Mouse (Mus musculus) stomach, embryonic 16.5 days (tissue): Measurements from ENCODE around the gene Gm29609. TPM values are rescaled to one million over a fixed set of nuclear protein-coding genes. Genes with fewer than 3 reads are reported as not detected.
A peak's percentile ranks its signal among the peaks of the same experiment; 100 is the strongest.

Source experiments
- ATAC-seq: fragments of 200-750 bp; cut with Nextera tagmentation; 2 replicates; pipeline ENCODE4 v1.8.0; 2017; ENCODE audit warnings: moderate number of reproducible peaks, moderate TSS enrichment; ENCODE audit not compliant: insufficient read depth, low FRiP score
- H3K27ac ChIP-seq: fragments of 300-500 bp; sonication (generic); 2 replicates; pipeline ENCODE4 v1.5.1; 2014; ENCODE audit warnings: low read length
- H3K27me3 ChIP-seq: fragments of 300-500 bp; sonication (generic); 2 replicates; pipeline ENCODE4 v1.6.1; 2014; ENCODE audit warnings: low read length, control low read depth, mixed read lengths; ENCODE audit not compliant: control insufficient read depth, insufficient read depth
- H3K36me3 ChIP-seq: fragments of 300-500 bp; sonication (generic); 2 replicates; pipeline ENCODE4 v1.6.1; 2014; ENCODE audit warnings: low read length; ENCODE audit not compliant: control insufficient read depth, insufficient read depth
- H3K4me1 ChIP-seq: fragments of 300-500 bp; sonication (generic); 2 replicates; pipeline ENCODE4 v1.6.1; 2014; ENCODE audit warnings: low read length, control low read depth, mixed read lengths; ENCODE audit not compliant: control insufficient read depth, insufficient read depth
- H3K4me2 ChIP-seq: fragments of 300-500 bp; sonication (generic); 2 replicates; pipeline ENCODE4 v1.6.1; 2014; ENCODE audit warnings: low read depth, low read length, mixed read lengths
- H3K4me3 ChIP-seq: fragments of 300-500 bp; sonication (generic); replicated peaks from 2 replicates; pipeline ENCODE4 v1.5.1; 2014; ENCODE audit warnings: mild to moderate bottlenecking, low read length
- H3K9ac ChIP-seq: fragments of 300-500 bp; sonication (generic); 2 replicates; pipeline ENCODE4 v1.6.1; 2014; ENCODE audit warnings: low read length
- H3K9me3 ChIP-seq: fragments of 300-500 bp; sonication (generic); replicated peaks from 2 replicates; pipeline ENCODE4 v1.6.1; 2016; ENCODE audit warnings: low read length, control low read depth; ENCODE audit not compliant: control insufficient read depth
- WGBS: fragments of 180-500 bp; shearing (Covaris S2); extraction: QIAGEN DNeasy Blood & Tissue Kit; methylation state at CpG from one replicate; pipeline ENCODE4 v1.1.7; 2014; 5-methylcytosine and 5-hydroxymethylcytosine counted together
- polyA plus RNA-seq: library from polyadenylated mRNA; unstranded; fragments of >200 nt; fragmentation: Nextera tagmentation; extraction: Ambion mirVana; gene quantifications from 2 replicates; pipeline ENCODE4 v1.2.1, GENCODE M21; 2015

The Gm29609 gene
- polyA plus RNA-seq, 1 experiment from 2014 or later = 1.2 TPM

DNA sequence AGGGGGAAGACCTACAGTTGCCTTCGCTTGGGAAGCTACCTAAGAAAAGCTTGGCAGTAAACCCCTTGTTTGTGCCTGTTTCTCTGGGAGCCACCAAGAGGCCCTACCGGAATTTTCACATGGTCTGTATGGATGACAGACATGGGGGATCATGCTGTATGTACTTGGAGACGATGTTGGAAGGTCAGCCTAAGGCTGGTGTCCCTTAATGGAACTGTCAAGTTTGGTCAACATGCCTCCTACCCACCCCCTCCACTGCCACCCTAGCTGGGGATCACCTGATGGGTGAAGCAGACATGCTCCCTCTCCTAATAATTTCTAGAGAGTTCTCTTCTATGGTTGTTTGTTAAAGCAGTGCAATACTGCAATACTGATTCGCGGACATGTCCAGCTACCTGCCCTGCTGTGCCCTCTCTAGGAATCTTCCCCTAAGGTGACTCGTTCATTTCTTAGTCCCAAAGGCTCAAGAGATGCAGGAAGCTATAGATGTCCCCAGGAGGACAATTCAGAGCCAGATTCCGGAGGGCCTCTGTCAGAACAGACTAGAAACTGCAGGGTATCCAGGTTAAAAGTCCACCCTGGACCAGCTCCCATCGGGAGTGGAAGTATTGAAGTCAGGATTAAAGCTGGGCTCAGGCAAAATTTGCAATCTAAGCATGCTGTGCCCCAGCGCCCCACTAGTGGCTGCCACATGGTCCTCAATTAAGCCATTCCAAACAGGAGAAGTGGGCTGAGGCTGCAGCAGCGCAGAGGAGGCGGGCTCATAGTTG, 83.8 kb downstream of the Gm29609 start:
- 33% methylated on average over 11 of the region's 11 CpGs for WGBS
- Histone ChIP-seq H3K4me2 (peak overlapping the region; percentile 53), H3K36me3 (no peaks in the 10 kb centered on the region), H3K27ac (no peak overlapping the region), H3K4me1 (peaks cover 26% of the 10 kb centered on the region), H3K4me3 (peak overlapping the region; percentile 39), H3K9ac (0 out of 2 replicates have a peak overlapping the region, but pooled peaks have one; percentile 19), H3K9me3 (no peaks in the 10 kb centered on the region), H3K27me3 (peaks cover 62% of the 10 kb centered on the region)
- ATAC-seq = no peak

DNA sequence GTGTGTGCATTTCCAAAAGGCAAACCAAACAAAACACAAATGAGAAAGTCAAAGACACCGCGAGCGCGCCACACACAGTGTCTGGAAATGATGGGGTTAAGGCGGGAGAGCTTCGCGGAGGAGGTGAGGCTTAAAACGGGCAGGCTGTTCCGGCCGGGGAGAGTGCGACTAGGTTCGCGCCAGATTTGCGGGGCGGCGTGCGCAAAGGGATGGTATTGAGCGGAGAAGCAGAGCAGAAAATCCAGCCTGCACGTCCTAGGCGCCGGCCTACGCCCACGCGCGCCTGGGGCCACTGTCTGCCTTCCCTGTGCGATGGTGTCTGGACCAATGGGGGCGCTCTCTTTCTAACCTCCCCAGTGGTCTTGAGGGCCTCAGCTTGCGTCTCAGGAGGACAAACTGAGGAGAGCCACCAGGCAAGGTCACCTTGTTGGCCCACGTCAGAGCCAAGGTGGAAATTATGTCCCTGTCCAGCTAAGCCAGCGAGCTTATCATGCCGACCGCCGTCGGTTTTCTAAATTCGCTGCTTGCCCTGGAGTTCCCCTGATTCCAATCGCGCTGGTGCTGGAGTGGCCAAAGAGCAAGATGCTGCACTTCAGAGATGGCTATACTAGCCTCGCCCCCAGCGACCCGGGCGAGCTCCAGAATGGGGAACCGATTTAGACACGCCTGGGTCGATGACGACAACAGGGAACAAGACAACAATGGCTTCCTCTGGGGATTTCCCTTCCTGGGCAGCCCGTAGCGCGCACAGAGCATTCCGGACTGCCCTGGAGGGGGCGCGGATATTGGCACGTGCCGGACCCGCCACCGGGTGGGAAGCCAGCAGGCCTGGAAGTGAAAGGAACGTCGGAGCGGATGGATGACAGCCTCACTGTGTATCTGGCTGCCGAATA, 84.7 kb downstream of the Gm29609 start:
- WGBS = under 1% methylated on average over 59 of the region's 59 CpGs
- Histone ChIP-seq H3K9ac (peak overlapping the region; percentile 19; the same call in 1 of the 2 replicates), H3K27me3 (peaks cover 71% of the 10 kb centered on the region), H3K4me1 (peaks cover 26% of the 10 kb centered on the region), H3K9me3 (no peaks in the 10 kb centered on the region), H3K4me3 (peak overlapping the region; percentile 39), H3K27ac (no peak overlapping the region), H3K36me3 (no peaks in the 10 kb centered on the region), H3K4me2 (peak overlapping the region; percentile 53)
- ATAC-seq = peak; percentile 44; the same call in 1 of the 2 replicates

Other genes with a start within 250 kb of the Gm29609 start
- 12.3 and 14.3 TPM in 2 replicates for gene Cgref1, start 234.3 kb downstream of the Gm29609 start, polyA plus RNA-seq
- 131 and 154 TPM in 2 replicates for gene Preb, start 219.6 kb downstream of the Gm29609 start, polyA plus RNA-seq
- gene Tcf23, start 211.2 kb downstream of the Gm29609 start, polyA plus RNA-seq = 0.99 and 1.1 TPM in 2 replicates
- 163 and 167 TPM in 2 replicates for gene Atraid, start 131.6 kb downstream of the Gm29609 start, polyA plus RNA-seq
- 9.5 and 10.3 TPM in 2 replicates for gene Slc5a6, start 131.0 kb downstream of the Gm29609 start, polyA plus RNA-seq
- gene Cad, start 125.1 kb downstream of the Gm29609 start, polyA plus RNA-seq = 26.0 and 26.8 TPM in 2 replicates
- not detected in 2 replicates for gene Dnajc5g, start 73.6 kb downstream of the Gm29609 start, polyA plus RNA-seq
- 0.25 and 0.30 TPM in 2 replicates for gene Slc30a3, start 71.7 kb downstream of the Gm29609 start, polyA plus RNA-seq
- 5.9 TPM in 1 of 2 replicates, not detected in the other for gene Trim54, start 63.2 kb downstream of the Gm29609 start, polyA plus RNA-seq
- not detected in 2 replicates for gene Ucn, start 41.1 kb downstream of the Gm29609 start, polyA plus RNA-seq
- 61.7 and 63.8 TPM in 2 replicates for gene Mpv17, start 25.7 kb downstream of the Gm29609 start, polyA plus RNA-seq
- 68.1 and 69.4 TPM in 2 replicates for gene Gtf3c2, start 233 bp upstream of the Gm29609 start, polyA plus RNA-seq
- 129 and 131 TPM in 2 replicates for gene Snx17, start 13.3 kb upstream of the Gm29609 start, polyA plus RNA-seq
- 66.5 and 66.7 TPM in 2 replicates for gene Eif2b4, start 13.5 kb upstream of the Gm29609 start, polyA plus RNA-seq
- gene Zfp513, start 22.4 kb upstream of the Gm29609 start, polyA plus RNA-seq = 4.1 and 5.2 TPM in 2 replicates
- 107 and 108 TPM in 2 replicates for gene Ppm1g, start 40.8 kb upstream of the Gm29609 start, polyA plus RNA-seq
- 146 and 158 TPM in 2 replicates for gene Nrbp1, start 61.0 kb upstream of the Gm29609 start, polyA plus RNA-seq
- gene Gm9970, start 61.3 kb upstream of the Gm29609 start, polyA plus RNA-seq = 0.45 TPM in 1 of 2 replicates, not detected in the other
- gene Krtcap3, start 71.8 kb upstream of the Gm29609 start, polyA plus RNA-seq = 64.2 and 76.1 TPM in 2 replicates
- gene Ift172, start 111.2 kb upstream of the Gm29609 start, polyA plus RNA-seq = 34.6 and 35.1 TPM in 2 replicates
- 23.0 and 23.7 TPM in 2 replicates for gene Fndc4, start 116.2 kb upstream of the Gm29609 start, polyA plus RNA-seq
- 0.89 and 1.3 TPM in 2 replicates for gene Gckr, start 117.5 kb upstream of the Gm29609 start, polyA plus RNA-seq